Comparison of ENCODE assay signal across 15 mouse cellular contexts in genomic region chr3:142334496-142334895, GRCm38 (mm10).
"Had no signal": no experiment of that assay in that cellular context is flagged by ENCODE, and none has a peak within 500 bp of the region (broad histone marks: within the 10 kb centered on the region; RNA-seq: fewer than 3 reads in every experiment).

No protein-coding gene starts in this region.

- H3K9me3 ChIP-seq: neural tube, embryonic 13.5 days; neural tube, embryonic 15.5 days; stomach, embryonic 15.5 days had no signal

- DNase-seq: retina, postnatal 1 day; right cerebral cortex, adult 18-20 months; right cerebral cortex, postnatal 14 days; right cerebral cortex, postnatal 25 days; right cerebral cortex, postnatal 4 days; spleen, adult 18-20 months; thymus, adult 18-20 months; thymus, adult 2 months; thymus, postnatal 14 days; thymus, postnatal 25 days; thymus, postnatal 36 days; thymus, postnatal 4 days had no signal

- H3K27ac ChIP-seq: neural tube, embryonic 13.5 days; neural tube, embryonic 15.5 days; stomach, embryonic 15.5 days had no signal

- H3K36me3 ChIP-seq: neural tube, embryonic 13.5 days; neural tube, embryonic 15.5 days; stomach, embryonic 15.5 days had no signal

- H3K4me1 ChIP-seq: neural tube, embryonic 13.5 days; neural tube, embryonic 15.5 days; stomach, embryonic 15.5 days had no signal

- H3K4me2 ChIP-seq: neural tube, embryonic 13.5 days; neural tube, embryonic 15.5 days; stomach, embryonic 15.5 days had no signal

- H3K27me3 ChIP-seq: neural tube, embryonic 13.5 days; neural tube, embryonic 15.5 days; stomach, embryonic 15.5 days had no signal

- H3K9ac ChIP-seq: neural tube, embryonic 13.5 days; neural tube, embryonic 15.5 days; stomach, embryonic 15.5 days had no signal

- H3K4me3 ChIP-seq: neural tube, embryonic 13.5 days; neural tube, embryonic 15.5 days; stomach, embryonic 15.5 days had no signal
